Mouse (Mus musculus): ENCODE data around the gene Parvb. TPM values are rescaled to one million over a fixed set of nuclear protein-coding genes. Genes with fewer than 3 reads are reported as not detected.
"Not testable (repeated sequence)": the region's sequence is repeated elsewhere in the genome, so short reads cannot be mapped to it uniquely, and the experiment has no call there.

Parvb gene
- total and polyA plus RNA-seq, 3 experiments: 0.04 to 3.9 TPM; not detected in 1

DNA sequence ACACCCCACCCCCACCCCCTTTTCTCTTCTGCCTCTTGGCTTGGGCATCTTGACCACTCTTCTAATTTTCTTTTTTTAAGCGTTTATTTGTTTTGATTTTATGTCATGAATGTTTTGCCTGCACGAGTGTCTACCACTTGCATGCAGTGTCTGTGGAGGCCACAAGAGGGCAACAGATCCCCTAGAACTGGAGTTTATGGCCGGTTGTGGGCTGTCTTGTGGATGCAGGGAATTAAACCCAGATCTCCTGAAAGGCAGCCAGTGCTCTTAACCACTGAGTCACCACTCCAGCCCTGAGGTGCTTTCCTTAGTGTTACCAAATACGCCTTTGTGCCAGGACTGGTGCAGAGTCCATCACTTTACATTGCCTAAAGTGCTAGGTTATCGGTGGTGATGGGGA lies 52.2 kb downstream of the Parvb start:
- ATAC-seq (ENCODE audit: extremely low read depth, insufficient number of reproducible peaks, low FRiP score, poor library complexity, severe bottlenecking): no peak
- no peaks in the 10 kb centered on the region for H3K27me3 ChIP-seq (ENCODE audit: insufficient read depth, low read length)
- H3K36me3 ChIP-seq (replicated peaks): no peaks in the 10 kb centered on the region
- no peaks in the 10 kb centered on the region for H3K4me1 ChIP-seq (ENCODE audit: insufficient read depth, low read depth, low read length)
- DNase-seq (ENCODE audit: low spot score): no peak
- H3K4me3 ChIP-seq (ENCODE audit: low read depth, low read length): no peak overlapping the region
- peaks cover 85% of the 10 kb centered on the region for H3K9me3 ChIP-seq (replicated peaks)
- TF ChIP-seq CTCF (IDR thresholded peaks at IDR 0.05; ENCODE audit: low read depth, low read length) (no peak), TAL1 (conservative IDR thresholded peaks at IDR 0.05; ENCODE audit: low read depth, low read length) (no peak), POLR2AphosphoS5 (IDR thresholded peaks at IDR 0.05; ENCODE audit: insufficient replicate concordance, low read depth, low read length) (no peak), GATA1 (IDR thresholded peaks at IDR 0.05; ENCODE audit: borderline replicate concordance, low read length) (no peak), GATA2 (IDR thresholded peaks at IDR 0.05; ENCODE audit: borderline replicate concordance, low read depth, low read length) (no peak)

DNA sequence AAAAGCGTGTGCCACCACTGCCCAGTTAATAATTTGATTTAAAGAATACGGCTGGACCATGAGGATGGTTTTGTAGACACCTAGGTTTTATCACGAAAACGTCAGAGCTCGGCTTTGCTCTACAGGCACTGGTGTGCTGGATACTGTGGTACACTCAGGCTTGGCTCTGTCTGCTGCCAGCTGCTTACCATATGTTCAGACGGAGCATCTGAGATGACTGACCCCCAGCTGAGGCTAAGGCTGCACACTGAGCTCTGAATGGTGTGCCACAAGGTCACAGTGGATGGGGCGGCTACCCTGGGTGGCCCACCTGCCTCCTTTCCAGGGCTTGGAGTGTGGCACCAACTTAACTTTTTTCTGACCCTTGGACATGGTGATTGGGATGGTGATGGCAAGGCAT lies 53.6 kb downstream of the Parvb start:
- ATAC-seq (ENCODE audit: extremely low read depth, insufficient number of reproducible peaks, low FRiP score, poor library complexity, severe bottlenecking) (no peak), DNase-seq (ENCODE audit: low spot score) (no peak)
- H3K9me3 ChIP-seq (replicated peaks): peaks cover 84% of the 10 kb centered on the region
- no peak overlapping the region for H3K4me3 ChIP-seq (ENCODE audit: low read depth, low read length)
- H3K27me3 ChIP-seq (ENCODE audit: insufficient read depth, low read length): no peaks in the 10 kb centered on the region
- TF ChIP-seq TAL1 (conservative IDR thresholded peaks at IDR 0.05; ENCODE audit: low read depth, low read length) (no peak), GATA2 (IDR thresholded peaks at IDR 0.05; ENCODE audit: borderline replicate concordance, low read depth, low read length) (no peak), GATA1 (IDR thresholded peaks at IDR 0.05; ENCODE audit: borderline replicate concordance, low read length) (no peak), POLR2AphosphoS5 (IDR thresholded peaks at IDR 0.05; ENCODE audit: insufficient replicate concordance, low read depth, low read length) (no peak)
- no peaks in the 10 kb centered on the region for H3K36me3 ChIP-seq (replicated peaks)
- H3K4me1 ChIP-seq (ENCODE audit: insufficient read depth, low read depth, low read length): no peaks in the 10 kb centered on the region

DNA sequence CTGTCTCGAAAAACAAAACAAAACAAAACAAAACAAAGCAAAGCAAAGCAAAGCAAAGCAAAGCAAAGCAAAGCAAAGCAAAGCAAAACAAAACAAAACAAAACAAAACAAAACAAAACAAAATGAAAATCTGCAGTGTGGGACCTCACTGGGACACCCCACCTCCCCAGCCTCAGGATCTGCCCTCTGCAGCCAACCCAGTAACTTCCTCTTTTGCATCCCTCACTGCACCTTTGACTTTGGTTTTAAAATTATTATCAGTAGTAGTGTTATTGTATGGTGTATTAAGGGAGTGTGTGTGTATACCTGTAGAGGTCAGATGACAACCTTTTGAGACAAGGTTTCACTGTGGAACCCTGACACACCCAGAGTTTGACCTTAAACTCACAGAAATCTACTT lies 57.1 kb downstream of the Parvb start:
- ATAC-seq (ENCODE audit: extremely low read depth, insufficient number of reproducible peaks, low FRiP score, poor library complexity, severe bottlenecking); H3K27me3 ChIP-seq (ENCODE audit: insufficient read depth, low read length); DNase-seq (ENCODE audit: low spot score); H3K4me1 ChIP-seq (ENCODE audit: insufficient read depth, low read depth, low read length); H3K36me3 ChIP-seq (replicated peaks); H3K4me3 ChIP-seq (ENCODE audit: low read depth, low read length): not testable (repeated sequence)
- peaks cover 80% of the 10 kb centered on the region for H3K9me3 ChIP-seq (replicated peaks)

DNA sequence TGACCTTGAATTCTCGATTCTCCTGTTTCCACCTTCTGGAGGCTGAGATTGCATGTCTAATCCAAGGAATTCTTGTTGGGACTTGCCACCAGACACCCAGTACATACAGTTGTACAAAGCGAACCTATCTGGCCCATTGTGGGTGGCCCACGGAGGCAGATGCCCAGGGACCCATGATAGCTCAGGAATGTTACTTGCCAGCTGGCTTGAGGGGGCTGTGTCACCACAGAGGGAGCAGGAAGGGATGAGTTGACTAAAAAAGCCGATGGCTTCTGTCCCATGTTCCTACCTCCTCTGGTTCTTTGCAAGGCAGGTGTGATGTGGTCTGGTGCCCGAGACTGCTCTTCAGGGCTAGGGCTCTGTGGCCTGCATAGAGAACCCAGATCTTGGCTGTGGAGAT lies 59.3 kb downstream of the Parvb start:
- peaks cover 79% of the 10 kb centered on the region for H3K9me3 ChIP-seq (replicated peaks)
- no peak for TF ChIP-seq GATA2 (IDR thresholded peaks at IDR 0.05; ENCODE audit: borderline replicate concordance, low read depth, low read length)
- no peak for TF ChIP-seq POLR2AphosphoS5 (IDR thresholded peaks at IDR 0.05; ENCODE audit: insufficient replicate concordance, low read depth, low read length)
- no peak for TF ChIP-seq GATA1 (IDR thresholded peaks at IDR 0.05; ENCODE audit: borderline replicate concordance, low read length)
- no peak for TF ChIP-seq CTCF (IDR thresholded peaks at IDR 0.05; ENCODE audit: low read depth, low read length)
- no peak for TF ChIP-seq TAL1 (conservative IDR thresholded peaks at IDR 0.05; ENCODE audit: low read depth, low read length)
- no peaks in the 10 kb centered on the region for H3K36me3 ChIP-seq (replicated peaks)
- DNase-seq (ENCODE audit: low spot score) (no peak), ATAC-seq (ENCODE audit: extremely low read depth, insufficient number of reproducible peaks, low FRiP score, poor library complexity, severe bottlenecking) (no peak)
- no peaks in the 10 kb centered on the region for H3K4me1 ChIP-seq (ENCODE audit: insufficient read depth, low read depth, low read length)
- no peak overlapping the region for H3K4me3 ChIP-seq (ENCODE audit: low read depth, low read length)
- H3K27me3 ChIP-seq (ENCODE audit: insufficient read depth, low read length): no peaks in the 10 kb centered on the region

DNA sequence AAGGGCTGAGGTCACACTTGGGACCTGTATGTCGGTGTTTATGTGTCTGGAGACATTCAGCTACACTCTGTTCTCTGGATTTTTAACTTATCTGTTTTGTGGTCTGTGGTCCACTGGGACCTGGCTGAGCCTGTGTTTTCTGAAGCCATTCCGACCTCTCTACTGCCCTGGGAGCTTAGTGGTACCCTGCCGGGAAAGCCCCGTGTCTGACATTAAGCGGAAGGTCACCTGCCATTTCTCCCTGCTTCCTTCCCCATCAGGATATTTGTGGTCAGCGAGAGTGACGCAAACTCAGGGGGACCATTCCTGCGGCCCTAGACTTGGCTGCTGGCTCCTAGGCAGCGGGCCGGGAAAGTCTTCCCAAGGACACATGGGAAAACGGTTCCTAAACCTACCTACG lies 61.7 kb downstream of the Parvb start:
- no peak overlapping the region for H3K4me3 ChIP-seq (ENCODE audit: low read depth, low read length)
- DNase-seq (ENCODE audit: low spot score) (no peak), ATAC-seq (ENCODE audit: extremely low read depth, insufficient number of reproducible peaks, low FRiP score, poor library complexity, severe bottlenecking) (no peak)
- no peaks in the 10 kb centered on the region for H3K36me3 ChIP-seq (replicated peaks)
- H3K9me3 ChIP-seq (replicated peaks): peaks cover 78% of the 10 kb centered on the region
- no peaks in the 10 kb centered on the region for H3K4me1 ChIP-seq (ENCODE audit: insufficient read depth, low read depth, low read length)
- TF ChIP-seq GATA2 (IDR thresholded peaks at IDR 0.05; ENCODE audit: borderline replicate concordance, low read depth, low read length): no peak
- TF ChIP-seq POLR2AphosphoS5 (IDR thresholded peaks at IDR 0.05; ENCODE audit: insufficient replicate concordance, low read depth, low read length): no peak
- no peak for TF ChIP-seq GATA1 (IDR thresholded peaks at IDR 0.05; ENCODE audit: borderline replicate concordance, low read length)
- TF ChIP-seq TAL1 (conservative IDR thresholded peaks at IDR 0.05; ENCODE audit: low read depth, low read length): no peak
- no peak for TF ChIP-seq CTCF (IDR thresholded peaks at IDR 0.05; ENCODE audit: low read depth, low read length)
- H3K27me3 ChIP-seq (ENCODE audit: insufficient read depth, low read length): no peaks in the 10 kb centered on the region

DNA sequence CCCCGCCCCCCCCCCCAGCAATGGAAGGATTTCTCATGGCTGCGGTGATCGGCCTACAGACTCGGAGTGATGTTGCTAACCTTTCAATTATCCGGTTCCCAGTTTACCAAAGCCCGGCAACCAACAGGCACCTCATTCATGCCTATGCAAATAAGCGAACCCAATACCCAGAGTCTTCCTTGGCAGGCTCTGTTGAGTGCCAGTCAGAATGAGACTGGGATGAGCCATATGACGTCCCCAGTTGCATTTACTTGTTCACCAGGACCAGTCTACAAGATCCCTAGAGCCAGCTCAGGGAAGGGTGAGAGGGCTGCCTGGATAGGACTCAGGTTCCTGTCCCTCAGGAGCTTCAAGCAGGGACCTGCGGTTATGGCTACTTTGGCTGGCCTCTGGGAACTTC lies 62.5 kb downstream of the Parvb start:
- ATAC-seq (ENCODE audit: extremely low read depth, insufficient number of reproducible peaks, low FRiP score, poor library complexity, severe bottlenecking) (no peak), DNase-seq (ENCODE audit: low spot score) (no peak)
- H3K4me1 ChIP-seq (ENCODE audit: insufficient read depth, low read depth, low read length): no peaks in the 10 kb centered on the region
- H3K36me3 ChIP-seq (replicated peaks): no peaks in the 10 kb centered on the region
- no peaks in the 10 kb centered on the region for H3K27me3 ChIP-seq (ENCODE audit: insufficient read depth, low read length)
- no peak overlapping the region for H3K4me3 ChIP-seq (ENCODE audit: low read depth, low read length)
- TF ChIP-seq GATA1 (IDR thresholded peaks at IDR 0.05; ENCODE audit: borderline replicate concordance, low read length) (no peak), TAL1 (conservative IDR thresholded peaks at IDR 0.05; ENCODE audit: low read depth, low read length) (no peak), CTCF (IDR thresholded peaks at IDR 0.05; ENCODE audit: low read depth, low read length) (no peak), GATA2 (IDR thresholded peaks at IDR 0.05; ENCODE audit: borderline replicate concordance, low read depth, low read length) (no peak), POLR2AphosphoS5 (IDR thresholded peaks at IDR 0.05; ENCODE audit: insufficient replicate concordance, low read depth, low read length) (no peak)
- peaks cover 85% of the 10 kb centered on the region for H3K9me3 ChIP-seq (replicated peaks)

DNA sequence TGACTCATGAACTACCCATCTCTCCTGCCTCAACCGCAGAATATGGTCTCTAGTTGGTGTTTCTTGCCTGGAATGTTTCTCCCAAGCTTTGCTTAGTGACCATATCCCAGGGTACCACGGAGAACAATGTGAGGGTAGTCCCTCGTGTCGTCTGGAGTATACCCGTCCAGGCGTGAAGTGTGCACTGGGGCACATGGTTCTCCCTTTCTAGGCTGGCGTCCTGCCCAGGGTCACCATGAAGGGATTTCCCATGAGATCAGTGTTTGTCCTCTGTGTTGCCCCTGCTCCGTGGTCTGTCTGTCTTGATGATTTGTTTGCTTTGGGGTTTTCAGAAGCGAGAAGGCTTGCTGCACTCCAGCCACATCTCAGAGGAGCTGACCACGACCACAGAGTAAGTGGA lies 63.4 kb downstream of the Parvb start:
- Histone ChIP-seq H3K9me3 (replicated peaks) (peaks cover 86% of the 10 kb centered on the region), H3K4me3 (ENCODE audit: low read depth, low read length) (no peak overlapping the region), H3K27me3 (ENCODE audit: insufficient read depth, low read length) (no peaks in the 10 kb centered on the region), H3K4me1 (ENCODE audit: insufficient read depth, low read depth, low read length) (no peaks in the 10 kb centered on the region), H3K36me3 (replicated peaks) (no peaks in the 10 kb centered on the region)
- no peak for ATAC-seq (ENCODE audit: extremely low read depth, insufficient number of reproducible peaks, low FRiP score, poor library complexity, severe bottlenecking)
- TF ChIP-seq CTCF (IDR thresholded peaks at IDR 0.05; ENCODE audit: low read depth, low read length) (no peak), GATA1 (IDR thresholded peaks at IDR 0.05; ENCODE audit: borderline replicate concordance, low read length) (no peak), GATA2 (IDR thresholded peaks at IDR 0.05; ENCODE audit: borderline replicate concordance, low read depth, low read length) (no peak), POLR2AphosphoS5 (IDR thresholded peaks at IDR 0.05; ENCODE audit: insufficient replicate concordance, low read depth, low read length) (no peak), TAL1 (conservative IDR thresholded peaks at IDR 0.05; ENCODE audit: low read depth, low read length) (no peak)
- DNase-seq (ENCODE audit: low spot score): no peak

Data from G1E (cell line).